Mouse (Mus musculus) liver, postnatal 0 days (tissue): ENCODE measurements around the gene Vgll3.

Experiments
- CTCF ChIP-seq: sonication (generic); IDR thresholded peaks from 2 replicates; pipeline ENCODE4 v1.5.1; 2016; ENCODE audit warnings: antibody characterized with exemption, low read depth
- EP300 ChIP-seq: IDR thresholded peaks from 2 replicates; pipeline ENCODE4 v1.6.1; 2016; ENCODE audit warnings: antibody characterized with exemption, low read depth, mild to moderate bottlenecking

DNA sequence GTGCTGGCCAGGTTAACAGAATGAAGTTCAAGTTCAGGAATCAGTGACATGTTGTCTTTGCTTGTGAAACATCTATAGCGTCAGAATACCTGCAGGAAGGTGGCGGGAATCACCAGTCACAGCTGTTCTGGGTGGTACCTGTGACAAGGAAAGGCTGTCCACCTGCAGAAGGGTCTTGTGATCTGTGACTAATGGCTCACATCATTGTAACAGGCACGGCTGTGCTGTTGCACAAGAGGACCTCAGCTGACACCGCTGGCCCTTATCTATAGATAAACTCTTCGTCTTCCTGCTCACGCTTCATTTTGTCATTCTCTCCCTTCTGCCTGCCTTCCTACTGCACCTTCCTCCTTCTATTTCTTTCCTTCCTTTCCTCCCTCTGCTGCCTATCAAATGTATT is 14.0 kb downstream of the Vgll3 start:
- TF ChIP-seq CTCF = no peak
- TF ChIP-seq EP300 = no peak
